9 mouse cellular contexts compared by ENCODE assay signal in the genomic region with DNA sequence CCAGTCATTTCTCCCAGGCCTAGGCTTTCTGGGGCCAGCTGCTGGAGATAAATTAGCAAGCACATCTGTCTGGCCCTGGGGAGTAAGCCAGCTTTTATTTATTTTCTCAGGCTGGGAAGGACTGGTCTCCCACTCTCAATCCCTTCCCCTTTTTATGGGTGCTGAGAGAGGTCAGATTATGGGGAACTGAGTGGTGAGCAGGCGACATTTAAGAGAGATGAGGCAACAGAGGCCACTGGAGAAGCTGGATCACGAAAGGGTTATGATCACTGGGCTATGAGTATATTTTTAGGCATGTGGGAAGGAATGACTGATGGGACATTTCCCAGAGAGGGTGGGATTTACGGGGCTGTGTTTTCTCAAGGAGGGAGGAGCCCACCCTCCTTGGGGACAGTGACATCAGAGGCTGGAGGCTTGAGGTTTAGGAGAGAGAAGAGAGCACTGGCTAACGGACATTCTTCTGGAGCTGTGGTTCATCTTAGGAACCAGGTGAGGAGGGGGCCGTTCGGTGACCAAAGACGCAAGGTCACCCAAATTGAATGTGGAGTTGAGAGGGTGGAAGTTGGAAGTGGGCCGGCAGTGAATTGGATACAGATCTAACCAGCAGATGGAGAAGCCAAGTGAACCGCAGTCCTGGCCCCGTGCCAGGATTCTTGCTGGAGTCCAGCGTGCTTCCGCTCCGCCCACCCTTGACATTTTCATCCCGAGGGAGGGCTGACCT.
DNase-seq lines count a peak whose midpoint lies in the region; ATAC-seq and TF ChIP-seq lines count a peak whose summit lies in the region.
"Had no signal": no experiment of that assay in that cellular context is flagged by ENCODE, and none has a peak within 500 bp of the region (broad histone marks: within the 10 kb centered on the region; RNA-seq: fewer than 3 reads in every experiment).

No protein-coding gene starts in this region.

- peak; percentile 37 for ATAC-seq in forebrain, embryonic 14.5 days
- no peak for ATAC-seq in forebrain, embryonic 13.5 days
- ATAC-seq in hindbrain, embryonic 14.5 days (ENCODE audit: low FRiP score), result no peak; the same call in 1 of the 2 replicates

- no peak overlapping the region for H3K27ac ChIP-seq in forebrain, embryonic 14.5 days (ENCODE audit: low read depth, low read length)
- no peak overlapping the region for H3K27ac ChIP-seq in forebrain, embryonic 13.5 days
- no peak overlapping the region for H3K27ac ChIP-seq in hindbrain, embryonic 14.5 days
- peak overlapping the region; percentile 15; the same call in 1 of the 2 replicates for H3K27ac ChIP-seq in left cerebral cortex, adult 2 months

- H3K9ac ChIP-seq in forebrain, embryonic 14.5 days (ENCODE audit: low read length), result no peak overlapping the region
- no peak overlapping the region for H3K9ac ChIP-seq in forebrain, embryonic 13.5 days
- no peak overlapping the region for H3K9ac ChIP-seq in hindbrain, embryonic 14.5 days

- intact Hi-C loops in left cerebral cortex, adult 2 months (cut with DNase I), result no loop called here

- H3K4me3 ChIP-seq in forebrain, embryonic 14.5 days (ENCODE audit: low read depth, low read length), result no peak overlapping the region
- H3K4me3 ChIP-seq in forebrain, embryonic 13.5 days, result no peak overlapping the region
- no peak overlapping the region for H3K4me3 ChIP-seq in hindbrain, embryonic 14.5 days (replicated peaks; ENCODE audit: low read length)
- H3K4me3 ChIP-seq in left cerebral cortex, adult 2 months, result no peak overlapping the region
- peak overlapping the region; percentile 46 for H3K4me3 ChIP-seq in megakaryocyte, embryonic 14.5 days (replicated peaks)

- no peak overlapping the region for H3K4me2 ChIP-seq in forebrain, embryonic 14.5 days (ENCODE audit: low read length)
- H3K4me2 ChIP-seq in forebrain, embryonic 13.5 days, result no peak overlapping the region
- H3K4me2 ChIP-seq in hindbrain, embryonic 14.5 days (replicated peaks), result no peak overlapping the region; the same call in 1 of the 2 replicates

- DNase-seq in forebrain, embryonic 14.5 days (ENCODE audit: low spot score), result peak; percentile 76
- peak; percentile 63 for DNase-seq in cerebellum, adult 11 months
- DNase-seq in frontal cortex, postnatal 36 days (ENCODE audit: low spot score in 2 of 2), result peak; percentile 37 to 55
- peak; percentile 74 for DNase-seq in hindbrain, embryonic 14.5 days (ENCODE audit: low spot score)
- peak; percentile 53 to 55 for DNase-seq in left cerebral cortex, adult 2 months (ENCODE audit: extremely low spot score in 1 of 2, low spot score in 2 of 2)
- peak; percentile 34 for DNase-seq in splenic B cell, adult 2 months (ENCODE audit: low read depth, low spot score)

- no peaks in the 10 kb centered on the region for H3K36me3 ChIP-seq in forebrain, embryonic 14.5 days (ENCODE audit: control insufficient read depth, insufficient read depth, low read length)
- H3K36me3 ChIP-seq in forebrain, embryonic 13.5 days (ENCODE audit: poor library complexity, severe bottlenecking), result no peaks in the 10 kb centered on the region
- H3K36me3 ChIP-seq in hindbrain, embryonic 14.5 days (replicated peaks; ENCODE audit: control insufficient read depth, insufficient read depth), result no peaks in the 10 kb centered on the region
- no peaks in the 10 kb centered on the region for H3K36me3 ChIP-seq in megakaryocyte, embryonic 14.5 days (replicated peaks; ENCODE audit: low read length)
- H3K36me3 ChIP-seq in splenic B cell, adult 2 months (ENCODE audit: control insufficient read depth, insufficient read depth, low read length, poor library complexity, severe bottlenecking), result no peaks in the 10 kb centered on the region
- H3K36me3 ChIP-seq: G1E had no signal

- H3K4me1 ChIP-seq in forebrain, embryonic 14.5 days (ENCODE audit: control insufficient read depth, insufficient read depth, low read length), result peaks cover 7% of the 10 kb centered on the region; the same call in 1 of the 2 replicates
- peaks cover 19% of the 10 kb centered on the region for H3K4me1 ChIP-seq in forebrain, embryonic 13.5 days
- peaks cover 7% of the 10 kb centered on the region; the same call in 1 of the 2 replicates for H3K4me1 ChIP-seq in hindbrain, embryonic 14.5 days (replicated peaks; ENCODE audit: control insufficient read depth, insufficient read depth, low read length)
- H3K4me1 ChIP-seq in megakaryocyte, embryonic 14.5 days, result peaks cover 42% of the 10 kb centered on the region

- WGBS in forebrain, embryonic 14.5 days, result 44% methylated on average over 14 of the region's 14 CpGs
- 48% methylated on average over 14 of the region's 14 CpGs for WGBS in forebrain, embryonic 13.5 days
- WGBS in hindbrain, embryonic 14.5 days, result 48% methylated on average over 14 of the region's 14 CpGs

- H3K9me3 ChIP-seq in forebrain, embryonic 14.5 days (replicated peaks; ENCODE audit: control insufficient read depth, low read length), result no peaks in the 10 kb centered on the region
- H3K9me3 ChIP-seq in forebrain, embryonic 13.5 days (replicated peaks), result no peaks in the 10 kb centered on the region
- H3K9me3 ChIP-seq in hindbrain, embryonic 14.5 days (ENCODE audit: control insufficient read depth, low read length), result no peaks in the 10 kb centered on the region
- no peaks in the 10 kb centered on the region for H3K9me3 ChIP-seq in megakaryocyte, embryonic 14.5 days
- H3K9me3 ChIP-seq: G1E had no signal

- no peaks in the 10 kb centered on the region for H3K27me3 ChIP-seq in forebrain, embryonic 14.5 days (replicated peaks; ENCODE audit: control insufficient read depth, insufficient read depth, low read length)
- no peaks in the 10 kb centered on the region for H3K27me3 ChIP-seq in forebrain, embryonic 13.5 days
- no peaks in the 10 kb centered on the region for H3K27me3 ChIP-seq in hindbrain, embryonic 14.5 days (ENCODE audit: control insufficient read depth, insufficient read depth, low read length)
- H3K27me3 ChIP-seq in megakaryocyte, embryonic 14.5 days (replicated peaks), result peaks cover 50% of the 10 kb centered on the region
- no peaks in the 10 kb centered on the region for H3K27me3 ChIP-seq in splenic B cell, adult 2 months (ENCODE audit: control insufficient read depth, insufficient read depth, low read length, poor library complexity, severe bottlenecking)

- no peak for TF ChIP-seq CTCF in left cerebral cortex, adult 2 months (IDR thresholded peaks at IDR 0.05)
